Mouse (Mus musculus) cerebellum, postnatal 36 days (tissue): ENCODE data around the gene Pde6g.

Experiments
- DNase-seq, 2 experiments: peaks; one replicate each; pipeline ENCODE4 v3.0.0; 2021 to 2022; ENCODE audit warnings: mixed read lengths in 2 of 2

The Pde6g gene

GRCm38 (mm10) chr11:120467051-120467735 lies 13.9 kb upstream of the Pde6g start, which contains the start of gene Arl16:
Gene Arl16 (minus strand): TSS chr11:120467607.
- peak; percentile 91 to 92 for DNase-seq

DNA sequence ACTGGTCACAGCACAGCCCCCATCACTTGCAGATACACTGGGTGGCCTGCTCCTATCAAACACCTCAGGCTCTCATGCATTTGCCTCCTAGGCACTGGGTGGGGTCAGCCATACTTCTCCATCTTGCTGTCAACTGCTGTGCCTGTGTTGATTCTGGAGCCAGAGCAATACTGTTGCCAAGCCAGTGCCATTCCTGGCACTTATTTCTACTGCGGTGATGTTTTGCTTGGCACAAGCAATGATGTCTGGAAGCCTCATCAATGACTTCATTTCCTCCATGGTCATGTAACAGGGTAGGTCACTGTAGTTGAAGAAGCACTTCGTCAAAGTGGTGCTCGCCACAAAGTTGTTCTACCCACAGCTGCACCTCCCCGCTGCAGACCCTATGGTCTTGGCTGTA lies 12.2 kb upstream of the Pde6g start:
- DNase-seq = no peak

DNA sequence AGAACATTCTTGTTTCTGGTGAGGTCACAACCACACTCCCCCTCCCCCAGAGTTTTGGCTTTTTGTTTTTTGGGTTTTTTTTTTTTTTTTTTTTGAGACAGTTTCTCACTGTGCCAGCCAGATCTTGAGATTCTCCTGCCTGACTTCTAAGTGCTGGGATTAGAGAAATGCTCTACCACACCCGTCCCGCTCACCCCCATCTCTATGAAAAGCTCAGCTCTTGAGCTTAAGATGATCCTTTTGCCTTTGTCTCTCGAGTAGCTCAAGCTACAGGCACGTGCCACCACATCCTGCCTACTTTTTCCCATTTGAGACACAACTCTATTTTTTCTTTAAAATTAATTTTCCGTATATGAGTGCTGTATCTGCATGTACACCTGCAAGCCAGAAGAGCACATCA lies 11.1 kb upstream of the Pde6g start:
- no peak for DNase-seq

DNA sequence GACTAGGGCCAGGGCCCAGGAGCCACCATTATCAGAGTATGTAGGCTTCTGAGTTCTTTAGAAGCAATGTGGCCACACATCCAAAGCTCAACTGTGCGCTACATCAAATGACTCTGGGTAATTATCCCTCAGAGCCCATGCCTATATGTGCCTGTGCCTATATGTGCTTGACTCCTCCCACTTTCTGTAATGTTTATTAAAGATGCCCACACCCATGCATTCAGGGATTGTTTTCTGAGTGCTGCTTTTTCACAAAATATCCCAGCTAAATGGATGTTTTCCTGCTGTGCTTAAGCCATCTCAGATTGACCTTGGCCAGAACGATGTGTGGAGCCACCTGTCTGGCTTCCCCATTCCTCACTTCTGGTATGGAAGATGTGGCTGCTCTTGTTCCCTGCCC lies 10.2 kb upstream of the Pde6g start:
- no peak for DNase-seq

- DNase-seq = no peak
Measured at GRCm38 (mm10) chr11:120458847-120459597, 5.7 kb upstream of the Pde6g start.

- peak; percentile 73 to 74 for DNase-seq
Measured at GRCm38 (mm10) chr11:120457772-120458751, 4.8 kb upstream of the Pde6g start, which contains the start of the genes Oxld1 and Ccdc137. Gene Oxld1 (minus strand): TSS chr11:120458068. Gene Ccdc137 (plus strand): TSS chr11:120458115.

- no peak for DNase-seq
Measured at GRCm38 (mm10) chr11:120457370-120457769, 4.1 kb upstream of the Pde6g start.

DNA sequence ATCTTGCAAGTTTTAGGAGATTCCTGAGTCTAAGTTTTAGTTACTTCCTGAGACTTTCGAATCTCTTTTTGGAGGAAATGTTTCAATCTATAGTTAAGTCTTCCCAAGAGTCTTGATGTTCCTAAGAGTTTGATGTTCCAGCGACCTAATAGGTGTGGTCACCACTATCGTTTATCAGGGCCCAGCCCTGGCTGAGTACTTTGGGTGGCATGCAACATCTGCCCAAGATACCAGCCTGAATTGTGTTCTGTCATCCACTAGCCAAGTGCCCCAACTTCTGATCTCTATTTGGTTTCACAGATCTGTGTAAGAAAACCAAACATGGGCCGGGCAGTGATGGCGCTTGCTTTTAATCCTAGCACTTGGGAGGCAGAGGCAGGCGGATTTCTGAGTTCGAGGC lies 2.1 kb upstream of the Pde6g start:
- DNase-seq = no peak

DNA sequence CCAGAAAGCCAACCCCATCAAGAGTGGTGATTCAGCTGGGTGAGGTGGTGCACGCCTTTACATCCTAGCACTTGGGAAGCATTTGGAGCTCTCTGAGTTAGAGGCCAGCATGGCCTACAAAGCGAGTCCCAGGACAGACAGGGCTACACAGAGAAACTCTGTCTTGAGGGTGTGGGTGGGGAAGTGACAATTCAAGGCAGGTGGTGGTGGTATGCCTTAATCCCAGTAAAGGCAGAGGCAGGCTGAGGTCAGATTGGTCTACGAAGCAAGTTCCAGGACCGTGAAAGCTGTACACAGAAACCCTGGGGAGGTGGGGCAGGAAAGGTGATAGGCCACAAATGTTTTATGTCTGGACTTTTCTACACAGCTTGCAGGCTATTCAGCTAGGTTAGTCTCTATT lies 1.7 kb upstream of the Pde6g start:
- DNase-seq = no peak

DNA sequence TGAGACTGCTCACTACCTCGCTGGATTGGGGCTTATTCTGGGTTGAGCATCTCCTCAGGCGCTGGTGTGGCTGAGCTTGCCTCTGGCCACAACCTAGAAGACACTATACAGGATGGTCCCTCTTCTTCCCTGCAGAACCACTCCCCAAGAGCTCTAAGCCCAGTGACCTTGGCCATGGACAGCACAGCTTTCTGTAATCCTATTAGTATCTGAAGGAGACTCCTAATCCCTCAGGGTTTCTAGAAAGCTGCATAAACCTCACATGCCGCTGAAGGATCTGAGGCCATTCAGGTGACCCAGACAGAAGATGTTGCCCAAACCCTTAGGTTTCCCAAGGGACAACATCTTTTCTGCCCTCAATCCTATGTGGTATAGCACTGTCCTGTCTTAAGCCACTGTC lies 1.1 kb downstream of the Pde6g start:
- no peak for DNase-seq

DNA sequence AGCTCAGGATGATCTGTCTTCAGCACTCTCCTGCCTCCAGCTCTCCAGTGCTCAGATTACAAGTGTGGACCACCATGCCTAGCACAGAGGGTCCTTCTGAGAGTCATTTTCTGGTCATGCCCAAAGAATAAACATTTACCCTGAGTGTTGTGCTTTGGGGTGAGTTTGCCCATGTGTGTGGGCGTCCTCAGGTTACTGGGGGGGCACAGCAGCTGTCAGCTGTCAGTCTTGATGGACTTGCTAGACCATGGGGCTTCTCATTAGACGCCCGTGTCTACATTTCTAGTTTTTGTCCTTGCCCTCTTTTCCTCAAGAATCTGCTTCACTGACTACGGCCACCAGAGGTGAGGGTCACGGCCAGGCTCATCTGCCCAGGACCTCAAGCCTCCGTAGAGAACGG lies 6.1 kb downstream of the Pde6g start:
- no peak for DNase-seq

DNA sequence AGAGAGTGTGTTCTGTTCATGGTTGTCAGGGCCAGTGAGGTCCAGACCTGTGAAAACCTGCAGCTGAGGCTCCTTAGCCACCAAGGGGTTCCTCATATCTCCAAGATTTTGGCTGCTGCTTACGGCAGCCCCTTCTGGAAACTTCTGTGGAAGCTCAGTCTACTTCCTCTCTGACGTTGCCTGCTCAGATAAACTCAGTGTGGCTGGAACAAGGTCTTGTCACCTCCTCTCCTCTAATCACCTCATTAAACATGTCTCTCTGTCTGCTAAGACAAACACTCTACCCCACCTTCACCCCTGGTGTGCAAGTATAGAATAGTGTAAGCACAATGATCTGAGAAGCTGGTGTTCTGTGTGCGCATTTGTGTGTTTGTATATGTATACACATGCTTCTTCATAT lies 7.8 kb downstream of the Pde6g start:
- DNase-seq = no peak

DNA sequence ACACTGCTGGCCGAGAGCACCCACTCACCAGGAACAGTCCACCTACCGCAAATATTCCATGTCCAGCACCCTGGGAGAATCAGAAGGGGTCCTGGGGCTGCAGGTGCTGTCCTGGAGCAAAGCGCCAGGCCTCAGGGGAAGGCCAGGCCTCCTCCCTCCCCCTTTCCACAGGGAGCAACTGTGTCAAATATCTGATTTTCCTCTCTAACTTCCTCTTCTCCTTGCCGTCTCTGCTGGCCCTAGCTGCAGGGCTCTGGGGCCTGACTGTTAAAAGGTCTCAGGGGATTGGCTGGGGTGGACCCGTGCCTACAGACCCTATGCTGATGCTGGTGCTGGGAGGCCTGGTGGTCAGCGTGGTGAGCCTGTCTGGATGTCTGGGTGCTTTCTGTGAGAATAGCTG lies 9.2 kb downstream of the Pde6g start:
- DNase-seq = no peak

- no peak for DNase-seq
Measured at GRCm38 (mm10) chr11:120442765-120443280, 10.5 kb downstream of the Pde6g start.

GRCm38 (mm10) chr11:120442344-120442743 lies 11.0 kb downstream of the Pde6g start, which contains the start of gene Tspan10:
Gene Tspan10 (plus strand): TSS chr11:120442644.
- no peak for DNase-seq

- DNase-seq = no peak
Measured at GRCm38 (mm10) chr11:120437857-120438385, 15.4 kb downstream of the Pde6g start.

GRCm38 (mm10) chr11:120437152-120437856 lies 16.0 kb downstream of the Pde6g start, which contains the start of gene Nploc4:
Gene Nploc4 (minus strand): TSS chr11:120437708.
- peak; percentile 88 to 89 for DNase-seq

GRCm38 (mm10) chr11:120426727-120427126 lies 26.6 kb downstream of the Pde6g start:
- no peak for DNase-seq

- peak; percentile 60 to 65 for DNase-seq
Measured at GRCm38 (mm10) chr11:120423569-120424295, 29.6 kb downstream of the Pde6g start.

DNA sequence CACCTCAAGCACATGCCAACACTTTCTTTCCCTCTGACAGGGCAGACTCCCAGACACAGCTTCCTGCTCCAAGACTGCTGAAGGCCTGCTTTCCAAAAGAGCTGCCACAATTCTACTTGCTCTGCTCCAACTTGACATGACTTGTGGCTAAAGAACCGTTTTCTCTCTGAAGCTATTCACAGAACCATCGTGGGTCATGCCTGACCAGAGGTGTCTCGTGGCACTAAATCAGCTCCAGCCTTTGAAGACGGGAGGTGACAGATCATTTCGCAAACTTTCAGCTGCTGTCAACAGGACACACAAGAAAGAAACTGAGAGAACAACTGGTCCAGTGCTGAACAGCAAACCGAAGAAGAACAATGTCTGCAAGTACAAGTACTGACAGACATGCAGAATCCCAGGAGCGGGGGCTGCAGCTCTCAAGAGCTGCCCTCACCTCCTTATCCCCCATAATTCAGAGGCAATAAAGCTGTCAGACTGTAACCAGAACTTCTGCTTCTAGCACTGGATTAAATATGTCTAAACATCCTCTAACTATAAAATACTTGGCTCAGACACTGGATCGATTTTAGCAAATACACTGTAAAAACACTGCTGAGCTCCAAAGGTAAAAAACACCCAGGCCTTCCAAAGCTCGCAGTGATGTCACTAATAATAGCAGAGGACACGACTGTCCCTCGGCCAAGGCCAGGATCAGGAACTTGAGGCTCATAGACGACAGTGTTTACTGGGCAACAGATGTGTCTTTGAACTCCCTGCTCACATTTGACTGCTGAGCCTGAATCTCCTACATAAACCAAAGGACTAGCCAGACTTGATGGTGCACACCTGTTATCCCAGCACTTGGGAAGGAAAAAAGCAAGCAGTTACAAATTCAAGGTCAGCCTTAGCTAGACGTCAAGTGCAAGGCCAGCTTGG lies 30.4 kb downstream of the Pde6g start:
- DNase-seq = no peak
